Mouse (Mus musculus): ENCODE data around the gene Acaa1a.

GRCm38 (mm10) chr9:119355943-119356342 lies 16.5 kb downstream of the Acaa1a start:
- TF ChIP-seq CTCF (IDR thresholded peaks at IDR 0.05; ENCODE audit: extremely low read depth, insufficient read depth, insufficient read length, insufficient replicate concordance) (no peak), POLR2A (IDR thresholded peaks at IDR 0.05; ENCODE audit: low read depth, low read length) (no peak)

Measured in spleen, adult 2 months (tissue).